9 mouse cellular contexts compared by ENCODE assay signal in genomic region chr3:88149510-88149974, GRCm38 (mm10). TPM values are rescaled to one million over a fixed set of nuclear protein-coding genes. Genes with fewer than 3 reads are reported as not detected.
DNase-seq lines count a peak whose midpoint lies in the region; ATAC-seq and TF ChIP-seq lines count a peak whose summit lies in the region.
"Had no signal": no experiment of that assay in that cellular context is flagged by ENCODE, and none has a peak within 500 bp of the region (broad histone marks: within the 10 kb centered on the region; RNA-seq: fewer than 3 reads in every experiment).

No protein-coding gene starts in this region.

- H3K27ac ChIP-seq in heart, embryonic 11.5 days (ENCODE audit: low read depth, low read length), result peak overlapping the region; percentile 100
- H3K27ac ChIP-seq in bone marrow macrophage, adult 2 months (ENCODE audit: insufficient read depth, low read depth, low read length), result peak overlapping the region; percentile 41
- H3K27ac ChIP-seq in hindbrain, embryonic 13.5 days, result peak overlapping the region; percentile 92
- no peak overlapping the region; the same call in 1 of the 2 replicates for H3K27ac ChIP-seq in midbrain, embryonic 11.5 days (ENCODE audit: low read depth, low read length)

- TF ChIP-seq POLR2A in bone marrow macrophage, adult 2 months (IDR thresholded peaks at IDR 0.05; ENCODE audit: borderline replicate concordance, low read depth, low read length), result no peak

- no peaks in the 10 kb centered on the region for H3K27me3 ChIP-seq in heart, embryonic 11.5 days (ENCODE audit: control insufficient read depth, insufficient read depth, low read length)
- H3K27me3 ChIP-seq in hindbrain, embryonic 13.5 days, result no peaks in the 10 kb centered on the region
- H3K27me3 ChIP-seq in midbrain, embryonic 11.5 days (ENCODE audit: control insufficient read depth, insufficient read depth, low read length), result no peaks in the 10 kb centered on the region

- no peaks in the 10 kb centered on the region for H3K9me3 ChIP-seq in heart, embryonic 11.5 days (replicated peaks; ENCODE audit: control insufficient read depth, low read length)
- H3K9me3 ChIP-seq in hindbrain, embryonic 13.5 days, result no peaks in the 10 kb centered on the region
- H3K9me3 ChIP-seq in midbrain, embryonic 11.5 days (ENCODE audit: control insufficient read depth, low read length), result no peaks in the 10 kb centered on the region

- no peak for DNase-seq in heart, adult 18-20 months
- no peak for DNase-seq in midbrain, embryonic 11.5 days (ENCODE audit: low spot score, missing footprints)
- DNase-seq in adrenal gland, postnatal 14 days, result no peak
- DNase-seq in B cell, adult 2 months, result no peak
- no peak for DNase-seq in layer of hippocampus, adult 18-20 months (ENCODE audit: low spot score in 2 of 2)

- peak overlapping the region; percentile 70 for H3K9ac ChIP-seq in heart, embryonic 11.5 days (ENCODE audit: low read depth, low read length)
- peak overlapping the region; percentile 68 for H3K9ac ChIP-seq in hindbrain, embryonic 13.5 days
- H3K9ac ChIP-seq in midbrain, embryonic 11.5 days (ENCODE audit: low read length), result peak overlapping the region; percentile 24; the same call in 1 of the 2 replicates

- ATAC-seq in heart, embryonic 11.5 days (replicated peaks; ENCODE audit: insufficient number of reproducible peaks, low FRiP score, low TSS enrichment), result no peak
- no peak for ATAC-seq in hindbrain, embryonic 13.5 days (ENCODE audit: low FRiP score)
- no peak for ATAC-seq in midbrain, embryonic 11.5 days (ENCODE audit: low FRiP score)

- H3K4me2 ChIP-seq in heart, embryonic 11.5 days, result peak overlapping the region; percentile 81
- peak overlapping the region; percentile 45 for H3K4me2 ChIP-seq in hindbrain, embryonic 13.5 days
- H3K4me2 ChIP-seq in midbrain, embryonic 11.5 days, result 0 out of 2 replicates have a peak overlapping the region, but pooled peaks have one; percentile 9

- no peaks in the 10 kb centered on the region for H3K36me3 ChIP-seq in heart, embryonic 11.5 days (ENCODE audit: control insufficient read depth, insufficient read depth, low read length)
- H3K36me3 ChIP-seq in hindbrain, embryonic 13.5 days, result no peaks in the 10 kb centered on the region
- H3K36me3 ChIP-seq in midbrain, embryonic 11.5 days (ENCODE audit: control insufficient read depth, insufficient read depth, low read length), result no peaks in the 10 kb centered on the region

- H3K4me1 ChIP-seq in heart, embryonic 11.5 days (ENCODE audit: control insufficient read depth, insufficient read depth, low read length), result peaks cover 82% of the 10 kb centered on the region
- peaks cover 70% of the 10 kb centered on the region for H3K4me1 ChIP-seq in bone marrow macrophage, adult 2 months (ENCODE audit: control insufficient read depth, insufficient read depth, low read length)
- peaks cover 92% of the 10 kb centered on the region for H3K4me1 ChIP-seq in hindbrain, embryonic 13.5 days (replicated peaks)
- H3K4me1 ChIP-seq in midbrain, embryonic 11.5 days (ENCODE audit: control insufficient read depth, insufficient read depth, low read length), result peaks cover 61% of the 10 kb centered on the region

- H3K4me3 ChIP-seq in heart, embryonic 11.5 days (ENCODE audit: low read depth, low read length), result peak overlapping the region; percentile 31
- peak overlapping the region; percentile 20 for H3K4me3 ChIP-seq in bone marrow macrophage, adult 2 months (ENCODE audit: insufficient read depth, low read length)
- no peak overlapping the region for H3K4me3 ChIP-seq in hindbrain, embryonic 13.5 days
- no peak overlapping the region for H3K4me3 ChIP-seq in midbrain, embryonic 11.5 days (ENCODE audit: low read depth, low read length)
- H3K4me3 ChIP-seq: erythroblast, embryonic 14.5 days had no signal

- WGBS in heart, embryonic 11.5 days (ENCODE audit: insufficient replicate concordance), result 10% methylated on average over 6 of the region's 6 CpGs
- WGBS in hindbrain, embryonic 13.5 days, result 24% methylated on average over 6 of the region's 6 CpGs
- WGBS in midbrain, embryonic 11.5 days, result 27% methylated on average over 6 of the region's 6 CpGs

- no peak for TF ChIP-seq CTCF in bone marrow macrophage, adult 2 months (IDR thresholded peaks at IDR 0.05; ENCODE audit: low read depth, low read length)

RNA-seq across cellular contexts. Expression of gene Mef2d, which starts 7.4 kb away (rescaled TPM):
- 39.8 and 45.1 TPM in 2 replicates for polyA plus RNA-seq in heart, embryonic 11.5 days (2014; fragmentation: Nextera tagmentation; extraction: Ambion mirVana)
- total RNA-seq in heart, adult 18-20 months (2021), result 100 to 1,000 TPM; 120 TPM
- polyA plus RNA-seq in bone marrow macrophage, adult 2 months (2012; ENCODE audit: insufficient read depth, insufficient read length, missing spikeins), result 84.5 and 98.1 TPM in 2 replicates
- 14.5 and 14.8 TPM in 2 replicates for polyA plus RNA-seq in hindbrain, embryonic 13.5 days (2015; fragmentation: Nextera tagmentation; extraction: Ambion mirVana)
- polyA plus RNA-seq in midbrain, embryonic 11.5 days (2014; fragmentation: Nextera tagmentation; extraction: Ambion mirVana), result 9.0 and 10.9 TPM in 2 replicates
- 92.9 and 98.4 TPM in 2 replicates for total RNA-seq in adrenal gland, postnatal 14 days (2021)
- 100 to 1,000 TPM; 194 to 205 TPM for total RNA-seq in layer of hippocampus, adult 18-20 months (2021)

Comparison
In these comparisons a context has a peak if more than half of its experiments do, and no peak if none do; other contexts are left out.
1. H3K4me2 ChIP-seq: peak in every context shown above with its lines; median percentile 81 in heart, embryonic 11.5 days; 45 in hindbrain, embryonic 13.5 days; 9 in midbrain, embryonic 11.5 days.
2. H3K4me3 ChIP-seq: peak in heart, embryonic 11.5 days (single experiment) and bone marrow macrophage, adult 2 months (single experiment); none in hindbrain, embryonic 13.5 days (single experiment) and midbrain, embryonic 11.5 days (single experiment).
3. Peak in every context shown above with its lines, with median percentiles within 50 percentile points of each other: H3K9ac ChIP-seq.